Mouse (Mus musculus) small intestine, adult 2 months (tissue): ENCODE measurements around the gene Rsph6a.

ENCODE experiments used
- CTCF ChIP-seq: fragments of 200-500 bp; IDR thresholded peaks from 2 replicates; pipeline ENCODE4 v1.5.1; 2012; ENCODE audit warnings: low read depth, mild to moderate bottlenecking, control low read depth, inconsistent platforms, low read length, moderate library complexity, mixed read lengths; ENCODE audit not compliant: insufficient replicate concordance, insufficient read length; ENCODE audit errors: extremely low read depth
- POLR2A ChIP-seq: fragments of 200-500 bp; IDR thresholded peaks from 2 replicates; pipeline ENCODE4 v1.6.1; 2012; ENCODE audit warnings: low read depth, mild to moderate bottlenecking, control low read depth, inconsistent platforms, low read length, moderate library complexity

DNA sequence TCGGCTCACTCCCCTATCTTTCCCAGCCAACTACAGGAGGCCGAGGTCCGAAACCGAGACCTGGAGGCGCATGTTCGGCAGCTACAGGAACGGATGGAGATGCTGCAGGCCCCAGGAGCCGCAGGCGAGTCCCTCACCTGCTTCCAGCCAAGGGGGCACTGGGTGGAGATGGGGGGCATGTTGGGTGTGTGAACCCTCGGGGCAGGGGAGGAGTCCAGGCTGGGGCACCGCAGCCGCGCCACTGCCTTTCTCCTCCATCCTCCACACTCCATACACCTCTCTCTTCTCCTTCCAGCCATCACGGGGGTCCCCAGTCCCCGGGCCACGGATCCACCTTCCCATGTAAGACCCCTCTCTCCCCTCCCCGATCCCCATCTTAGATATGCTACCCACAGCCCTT lies 37.4 kb downstream of the Rsph6a start:
- no peak for TF ChIP-seq POLR2A
- TF ChIP-seq CTCF: no peak
